Mouse (Mus musculus) stomach, embryonic 16.5 days (tissue): ENCODE measurements around the gene Ric8b. TPM values are rescaled to one million over a fixed set of nuclear protein-coding genes. Genes with fewer than 3 reads are reported as not detected.

Source experiments
- ATAC-seq: fragments of 200-750 bp; cut with Nextera tagmentation; 2 replicates; pipeline ENCODE4 v1.8.0; 2017; ENCODE audit warnings: moderate number of reproducible peaks, moderate TSS enrichment; ENCODE audit not compliant: insufficient read depth, low FRiP score
- H3K27ac ChIP-seq: fragments of 300-500 bp; sonication (generic); 2 replicates; pipeline ENCODE4 v1.5.1; 2014; ENCODE audit warnings: low read length
- H3K27me3 ChIP-seq: fragments of 300-500 bp; sonication (generic); 2 replicates; pipeline ENCODE4 v1.6.1; 2014; ENCODE audit warnings: low read length, control low read depth, mixed read lengths; ENCODE audit not compliant: control insufficient read depth, insufficient read depth
- H3K36me3 ChIP-seq: fragments of 300-500 bp; sonication (generic); 2 replicates; pipeline ENCODE4 v1.6.1; 2014; ENCODE audit warnings: low read length; ENCODE audit not compliant: control insufficient read depth, insufficient read depth
- H3K4me1 ChIP-seq: fragments of 300-500 bp; sonication (generic); 2 replicates; pipeline ENCODE4 v1.6.1; 2014; ENCODE audit warnings: low read length, control low read depth, mixed read lengths; ENCODE audit not compliant: control insufficient read depth, insufficient read depth
- H3K4me2 ChIP-seq: fragments of 300-500 bp; sonication (generic); 2 replicates; pipeline ENCODE4 v1.6.1; 2014; ENCODE audit warnings: low read depth, low read length, mixed read lengths
- H3K4me3 ChIP-seq: fragments of 300-500 bp; sonication (generic); replicated peaks from 2 replicates; pipeline ENCODE4 v1.5.1; 2014; ENCODE audit warnings: mild to moderate bottlenecking, low read length
- H3K9ac ChIP-seq: fragments of 300-500 bp; sonication (generic); 2 replicates; pipeline ENCODE4 v1.6.1; 2014; ENCODE audit warnings: low read length
- H3K9me3 ChIP-seq: fragments of 300-500 bp; sonication (generic); replicated peaks from 2 replicates; pipeline ENCODE4 v1.6.1; 2016; ENCODE audit warnings: low read length, control low read depth; ENCODE audit not compliant: control insufficient read depth
- WGBS: fragments of 180-500 bp; shearing (Covaris S2); extraction: QIAGEN DNeasy Blood & Tissue Kit; methylation state at CpG from one replicate; pipeline ENCODE4 v1.1.7; 2014; 5-methylcytosine and 5-hydroxymethylcytosine counted together
- polyA plus RNA-seq: library from polyadenylated mRNA; unstranded; fragments of >200 nt; fragmentation: Nextera tagmentation; extraction: Ambion mirVana; gene quantifications from 2 replicates; pipeline ENCODE4 v1.2.1, GENCODE M21; 2015

The Ric8b gene
- polyA plus RNA-seq, result 17.6 and 18.2 TPM in 2 replicates

DNA sequence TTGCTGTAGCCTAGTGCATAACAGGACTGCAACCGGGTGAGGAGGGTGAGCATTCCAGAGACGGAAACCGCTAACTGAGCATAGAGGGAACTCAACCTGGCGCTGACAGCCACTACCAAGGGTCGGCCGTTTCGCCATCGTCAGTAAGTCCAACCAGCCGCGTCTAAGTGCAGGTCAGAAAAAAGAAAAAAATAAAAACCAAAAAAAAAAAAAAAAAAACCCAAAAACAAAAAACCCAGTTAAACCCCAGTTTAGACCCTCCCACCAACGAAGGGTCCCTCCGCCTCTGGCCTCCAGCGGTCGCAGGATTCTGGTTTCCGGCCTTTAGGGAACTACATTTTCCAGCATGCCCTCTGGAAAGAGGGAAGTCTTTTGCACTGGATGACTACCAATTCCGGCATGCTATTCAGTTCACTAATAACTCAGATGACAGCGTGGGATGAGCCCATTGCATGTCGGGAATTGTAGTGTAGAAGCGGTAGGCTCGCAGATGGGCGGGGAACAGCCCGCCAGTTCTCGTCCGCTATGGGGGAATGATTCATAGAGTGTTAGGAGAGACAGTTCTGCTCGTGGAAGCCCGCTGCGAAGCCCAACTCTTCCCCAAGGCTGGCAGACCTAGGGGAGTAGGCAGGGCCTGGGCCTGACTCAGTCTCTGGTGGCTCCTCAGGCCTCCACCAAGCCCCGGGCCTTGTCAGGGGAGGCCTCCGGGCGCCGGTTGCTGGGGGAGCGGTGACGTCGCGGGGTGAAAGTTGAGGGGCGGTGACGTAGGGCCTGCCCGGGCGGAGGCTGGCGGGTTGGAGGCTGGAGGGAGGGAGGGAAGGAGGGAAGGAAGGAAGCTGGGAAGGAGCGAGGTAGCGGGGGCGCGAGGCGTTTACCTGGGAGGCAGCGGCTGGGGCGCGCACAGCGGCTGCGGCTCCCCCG lies at the start of gene Ric8b:
Gene Ric8b, plus strand, starts transcription at position 807 of the 921 bp plus-strand sequence.
- WGBS, result 0% methylated on average over 46 of the region's 51 CpGs
- H3K4me3 ChIP-seq, result peak within 1 kb of the TSS; percentile 63
- no peaks in the 10 kb centered on the region for H3K9me3 ChIP-seq
- ATAC-seq, result peak; percentile 98
- peak within 1 kb of the TSS; percentile 97 for H3K27ac ChIP-seq
- H3K36me3 ChIP-seq, result no peaks in the 10 kb centered on the region
- no peaks in the 10 kb centered on the region for H3K27me3 ChIP-seq
- H3K4me2 ChIP-seq, result peak within 1 kb of the TSS; percentile 63
- peak within 1 kb of the TSS; percentile 89 for H3K9ac ChIP-seq
- peaks cover 10% of the 10 kb centered on the region for H3K4me1 ChIP-seq

DNA sequence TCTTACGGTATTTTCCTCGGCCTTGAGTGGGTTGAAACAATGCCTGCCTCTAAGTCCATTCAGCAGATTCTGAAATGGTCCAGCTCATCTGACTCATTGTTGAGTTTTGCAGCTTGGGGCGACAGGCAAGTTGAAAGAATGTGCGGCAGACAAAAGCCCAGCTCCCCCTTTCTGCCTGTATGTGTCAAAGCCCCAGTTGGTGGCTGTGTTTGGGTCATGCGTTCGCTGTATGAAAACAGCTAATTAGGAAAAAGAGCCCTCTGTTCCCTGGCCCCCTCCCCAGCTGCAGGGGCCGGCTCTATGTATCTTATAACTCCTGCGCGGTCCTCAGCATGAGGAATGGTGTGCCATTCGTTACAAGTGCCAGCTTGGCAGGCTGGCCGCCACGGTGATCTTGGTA lies 46.1 kb upstream of the Ric8b start:
- 58% methylated on average over 12 of the region's 12 CpGs for WGBS
- Histone ChIP-seq H3K27ac (no peak overlapping the region), H3K36me3 (no peaks in the 10 kb centered on the region), H3K4me3 (no peak overlapping the region), H3K4me2 (no peak overlapping the region), H3K9ac (no peak overlapping the region), H3K9me3 (no peaks in the 10 kb centered on the region), H3K4me1 (no peaks in the 10 kb centered on the region), H3K27me3 (no peaks in the 10 kb centered on the region)
- no peak for ATAC-seq

- no peaks in the 10 kb centered on the region for H3K36me3 ChIP-seq
- no peak overlapping the region for H3K4me3 ChIP-seq
- 67% methylated on average over 4 of the region's 4 CpGs for WGBS
- H3K9ac ChIP-seq, result no peak overlapping the region
- no peaks in the 10 kb centered on the region for H3K4me1 ChIP-seq
- H3K27me3 ChIP-seq, result no peaks in the 10 kb centered on the region
- no peak overlapping the region for H3K4me2 ChIP-seq
- no peaks in the 10 kb centered on the region for H3K9me3 ChIP-seq
- H3K27ac ChIP-seq, result no peak overlapping the region
- no peak for ATAC-seq
These were observed 45.5 kb upstream of the Ric8b start for GRCm38 (mm10) chr10:84871921-84872320.

DNA sequence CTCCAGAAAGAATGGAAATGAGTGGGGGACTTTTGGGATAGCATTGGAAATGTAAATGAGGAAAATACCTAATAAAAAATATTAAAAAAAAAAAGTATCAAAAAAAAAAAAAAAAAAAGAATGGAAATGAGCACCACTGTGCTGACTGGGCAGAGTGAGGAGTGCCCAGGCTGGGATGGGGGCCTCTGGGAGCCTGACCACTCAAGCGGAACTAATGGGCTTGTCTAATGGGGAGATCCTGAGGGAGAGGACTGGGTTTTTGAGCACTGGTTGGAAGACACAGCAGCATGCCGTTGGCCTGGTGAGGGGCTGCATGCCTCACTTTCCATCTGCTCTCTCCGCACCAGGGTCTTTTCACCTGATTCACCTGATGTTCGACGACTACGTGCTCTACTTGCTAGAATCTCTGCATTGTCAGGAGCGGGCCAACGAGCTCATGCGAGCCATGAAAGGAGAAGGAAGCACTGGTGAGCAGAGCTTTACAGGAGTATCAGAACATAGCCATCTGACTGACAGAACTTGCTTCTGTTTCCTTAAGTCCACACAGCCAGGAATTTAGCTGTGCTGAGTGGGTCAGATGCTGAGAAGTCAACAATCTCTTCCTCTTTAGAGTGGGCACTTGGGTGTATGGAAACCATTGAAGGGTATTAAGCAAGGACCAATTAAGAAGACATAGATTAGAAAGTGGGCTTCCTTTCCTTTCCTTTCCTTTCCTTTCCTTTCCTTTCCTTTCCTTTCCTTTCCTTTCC lies 37.4 kb upstream of the Ric8b start:
- H3K9me3 ChIP-seq, result no peaks in the 10 kb centered on the region
- no peaks in the 10 kb centered on the region for H3K4me1 ChIP-seq
- H3K4me3 ChIP-seq, result no peak overlapping the region
- WGBS, result 82% methylated on average over 9 of the region's 9 CpGs
- no peak for ATAC-seq
- H3K36me3 ChIP-seq, result no peaks in the 10 kb centered on the region
- H3K27ac ChIP-seq, result no peak overlapping the region
- H3K27me3 ChIP-seq, result no peaks in the 10 kb centered on the region
- no peak overlapping the region for H3K9ac ChIP-seq
- no peak overlapping the region for H3K4me2 ChIP-seq

DNA sequence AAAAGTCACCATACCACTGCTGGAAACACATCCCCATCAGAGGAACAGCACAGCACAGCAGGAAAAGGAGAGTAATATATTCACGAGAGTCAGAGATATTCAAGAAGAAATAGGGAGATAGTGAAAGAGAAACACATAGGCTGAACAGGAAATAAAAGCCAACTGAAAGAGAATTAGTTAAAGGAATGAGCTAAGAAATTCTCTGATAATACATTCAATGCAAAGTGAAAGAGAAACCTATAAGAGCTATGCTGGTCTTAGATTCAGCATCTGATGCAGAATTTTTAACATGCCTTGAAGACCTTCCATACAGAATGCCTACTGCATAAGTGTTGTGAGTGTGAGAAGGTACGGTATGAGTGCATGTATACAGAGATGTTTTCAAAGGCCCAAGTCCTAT lies 34.9 kb upstream of the Ric8b start:
- Histone ChIP-seq H3K27ac (no peak overlapping the region), H3K27me3 (no peaks in the 10 kb centered on the region), H3K4me3 (no peak overlapping the region), H3K9me3 (no peaks in the 10 kb centered on the region), H3K36me3 (no peaks in the 10 kb centered on the region), H3K9ac (no peak overlapping the region), H3K4me1 (peaks cover 13% of the 10 kb centered on the region; the same call in 1 of the 2 replicates), H3K4me2 (no peak overlapping the region)
- 83% methylated on average over 2 of the region's 2 CpGs for WGBS
- ATAC-seq, result no peak

GRCm38 (mm10) chr10:84885341-84885884 lies 32.0 kb upstream of the Ric8b start:
- H3K9me3 ChIP-seq, result no peaks in the 10 kb centered on the region
- H3K36me3 ChIP-seq, result no peaks in the 10 kb centered on the region
- ATAC-seq, result no peak
- H3K4me1 ChIP-seq, result peaks cover 13% of the 10 kb centered on the region; the same call in 1 of the 2 replicates
- no peaks in the 10 kb centered on the region for H3K27me3 ChIP-seq
- no peak overlapping the region for H3K9ac ChIP-seq
- H3K27ac ChIP-seq, result no peak overlapping the region; the same call in 1 of the 2 replicates
- WGBS, result 51% methylated on average over 5 of the region's 5 CpGs
- H3K4me2 ChIP-seq, result peak overlapping the region; percentile 48
- no peak overlapping the region for H3K4me3 ChIP-seq

DNA sequence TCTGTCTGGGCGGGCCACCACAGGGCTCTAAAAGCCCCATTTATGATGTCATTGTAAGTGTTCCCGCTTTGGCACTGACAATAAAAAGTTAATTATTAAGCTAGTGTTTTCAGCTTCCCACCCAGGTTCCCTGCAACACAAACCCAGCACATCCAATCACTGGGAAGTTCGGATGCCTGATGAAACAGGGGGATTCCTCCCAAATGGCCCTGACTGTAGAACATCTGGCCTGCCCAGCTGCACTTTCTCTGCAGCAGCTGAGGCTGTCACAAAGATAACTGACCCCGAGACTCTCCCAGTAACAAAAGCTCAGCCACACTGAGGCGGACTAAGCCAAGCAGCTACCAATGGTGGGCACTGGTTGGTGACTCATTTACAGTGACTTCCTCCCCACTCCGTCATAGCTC lies 31.2 kb upstream of the Ric8b start:
- H3K36me3 ChIP-seq, result no peaks in the 10 kb centered on the region
- peaks cover 13% of the 10 kb centered on the region; the same call in 1 of the 2 replicates for H3K4me1 ChIP-seq
- peak overlapping the region; percentile 68 for H3K27ac ChIP-seq
- H3K9me3 ChIP-seq, result no peaks in the 10 kb centered on the region
- peak overlapping the region; percentile 48 for H3K4me2 ChIP-seq
- no peak overlapping the region for H3K9ac ChIP-seq
- peak; percentile 85 for ATAC-seq
- no peaks in the 10 kb centered on the region for H3K27me3 ChIP-seq
- WGBS, result 13% methylated on average over 6 of the region's 6 CpGs
- H3K4me3 ChIP-seq, result peak overlapping the region; percentile 30; the same call in 1 of the 2 replicates

- peak overlapping the region; percentile 44; the same call in 1 of the 2 replicates for H3K9ac ChIP-seq
- no peaks in the 10 kb centered on the region for H3K9me3 ChIP-seq
- H3K27me3 ChIP-seq, result no peaks in the 10 kb centered on the region
- peak overlapping the region; percentile 68 for H3K27ac ChIP-seq
- 62% methylated on average over 8 of the region's 8 CpGs for WGBS
- peak overlapping the region; percentile 48 for H3K4me2 ChIP-seq
- ATAC-seq, result no peak
- H3K36me3 ChIP-seq, result no peaks in the 10 kb centered on the region
- H3K4me3 ChIP-seq, result no peak overlapping the region
- H3K4me1 ChIP-seq, result peaks cover 13% of the 10 kb centered on the region; the same call in 1 of the 2 replicates
These were observed 30.6 kb upstream of the Ric8b start for GRCm38 (mm10) chr10:84886785-84887184.
